ENCODE assay signal across 15 mouse cellular contexts in the genomic region with DNA sequence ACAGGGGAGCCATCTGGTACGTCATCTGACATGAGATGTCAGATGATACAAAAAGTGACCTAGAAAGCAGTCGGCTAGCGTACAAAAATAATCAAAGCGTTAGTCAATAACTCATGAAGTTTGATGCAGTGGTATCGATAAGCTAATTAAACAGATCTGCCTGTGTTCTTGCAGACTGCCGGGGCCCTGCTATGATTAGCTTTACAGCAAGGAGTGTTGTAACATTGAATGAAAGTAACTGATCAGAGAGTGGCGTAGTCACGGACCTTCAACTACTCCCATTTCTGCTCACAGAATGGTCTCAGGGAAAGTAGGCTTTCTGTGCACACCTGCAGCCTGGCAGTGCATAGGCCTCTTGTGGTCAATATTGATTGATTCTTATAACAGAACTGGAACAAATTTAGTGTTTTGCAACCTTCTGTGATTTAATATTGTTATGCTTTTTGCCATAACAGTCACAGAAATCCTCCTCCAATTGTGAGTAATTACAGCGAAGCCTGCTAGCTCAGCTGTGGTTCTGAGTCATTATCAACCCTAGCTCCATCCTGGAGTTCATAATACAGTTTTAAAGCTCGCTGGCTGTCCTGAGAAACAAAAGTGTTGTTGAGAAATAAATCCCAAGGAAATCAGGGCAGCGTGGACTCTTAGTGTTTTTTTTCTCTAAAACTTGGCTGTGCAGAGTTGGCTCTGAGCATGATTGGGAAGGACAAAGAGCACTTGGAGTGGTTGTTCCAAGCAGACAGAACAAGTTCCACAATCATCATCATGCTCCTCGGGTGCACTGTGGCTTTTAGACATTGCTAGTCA. TPM values are rescaled to one million over a fixed set of nuclear protein-coding genes. Genes with fewer than 3 reads are reported as not detected.
A peak's percentile ranks its signal among the peaks of the same experiment; 100 is the strongest.
DNase-seq lines count a peak whose midpoint lies in the region; ATAC-seq and TF ChIP-seq lines count a peak whose summit lies in the region.
"Had no signal": no experiment of that assay in that cellular context is flagged by ENCODE, and none has a peak within 500 bp of the region (broad histone marks: within the 10 kb centered on the region; RNA-seq: fewer than 3 reads in every experiment).

No protein-coding gene starts in this region.

- no peak overlapping the region for H3K9ac ChIP-seq in forebrain, postnatal 0 days
- H3K9ac ChIP-seq: liver, embryonic 15.5 days; neural tube, embryonic 12.5 days; stomach, embryonic 15.5 days had no signal

- no peaks in the 10 kb centered on the region for H3K27me3 ChIP-seq in forebrain, postnatal 0 days (ENCODE audit: insufficient read depth, low read length)
- H3K27me3 ChIP-seq: CH12.LX; liver, embryonic 15.5 days; neural tube, embryonic 12.5 days; stomach, embryonic 15.5 days had no signal

- no peak for TF ChIP-seq CTCF in forebrain, postnatal 0 days (IDR thresholded peaks at IDR 0.05; ENCODE audit: low read depth)

- peak; percentile 25; the same call in 1 of the 2 replicates for ATAC-seq in forebrain, postnatal 0 days
- ATAC-seq in monocyte, adult 5-6 weeks (replicated peaks; ENCODE audit: insufficient number of reproducible peaks, low FRiP score, low TSS enrichment, poor library complexity, severe bottlenecking) = no peak

- 48% methylated on average over 12 of the region's 12 CpGs for WGBS in forebrain, postnatal 0 days

- peaks cover 16% of the 10 kb centered on the region; the same call in 1 of the 2 replicates for H3K36me3 ChIP-seq in forebrain, postnatal 0 days (ENCODE audit: insufficient read depth)

- H3K27ac ChIP-seq in forebrain, postnatal 0 days (ENCODE audit: low read depth, low read length) = peak overlapping the region; percentile 4; the same call in 1 of the 2 replicates
- H3K27ac ChIP-seq: kidney, postnatal 0 days; liver, embryonic 15.5 days; neural tube, embryonic 12.5 days; stomach, embryonic 15.5 days had no signal

- no peak overlapping the region for H3K4me3 ChIP-seq in forebrain, postnatal 0 days (ENCODE audit: low read depth, low read length)
- H3K4me3 ChIP-seq: liver, embryonic 15.5 days; neural tube, embryonic 12.5 days; stomach, embryonic 15.5 days had no signal

- H3K4me1 ChIP-seq in forebrain, postnatal 0 days (ENCODE audit: insufficient read depth) = 0 out of 2 replicates have a peak, but pooled peaks cover 3% of the 10 kb centered on the region
- H3K4me1 ChIP-seq: liver, embryonic 15.5 days; neural tube, embryonic 12.5 days; stomach, embryonic 15.5 days had no signal

- no peak overlapping the region for H3K4me2 ChIP-seq in forebrain, postnatal 0 days (ENCODE audit: low read depth)
- H3K4me2 ChIP-seq: liver, embryonic 15.5 days; neural tube, embryonic 12.5 days; stomach, embryonic 15.5 days had no signal

- DNase-seq in gastrocnemius, postnatal 25 days = peak; percentile 19
- DNase-seq in gastrocnemius, adult 8-10 months (ENCODE audit: low spot score in 2 of 2) = no peak
- peak; percentile 20 for DNase-seq in layer of hippocampus, adult 9-10 months (ENCODE audit: low spot score)
- no peak for DNase-seq in layer of hippocampus, postnatal 25 days (ENCODE audit: extremely low spot score in 1 of 2, low spot score in 1 of 2)
- peak; percentile 86 for DNase-seq in adipocyte (ENCODE audit: low spot score)
- DNase-seq in forebrain, postnatal 0 days = peak; percentile 23
- DNase-seq: cerebellum, adult 9-10 months; right cerebral cortex, postnatal 14 days; thymus, postnatal 4 days had no signal

- H3K9me3 ChIP-seq in forebrain, postnatal 0 days (ENCODE audit: low read length) = no peaks in the 10 kb centered on the region
- H3K9me3 ChIP-seq: liver, embryonic 15.5 days; neural tube, embryonic 12.5 days; stomach, embryonic 15.5 days had no signal

RNA-seq across cellular contexts. Expression of a gene that starts 40.0 kb away (rescaled TPM):
- total RNA-seq in gastrocnemius, postnatal 25 days (2021) = 10 to 100 TPM; 18.4 to 19.3 TPM
- total RNA-seq in gastrocnemius, adult 8-10 months (2022) = 10 to 100 TPM; 23.8 to 25.9 (median 24.7) TPM
- 10 to 100 TPM; 51.4 to 57.4 TPM for total RNA-seq in layer of hippocampus, postnatal 25 days (2021)
- total RNA-seq in forebrain, postnatal 0 days (2014; rRNA removed) = 24.7 and 25.8 TPM in 2 replicates
- polyA plus RNA-seq in forebrain, postnatal 0 days (2015; fragmentation: Nextera tagmentation; extraction: Ambion mirVana) = 16.8 and 25.2 TPM in 2 replicates
- 89.3 to 127 TPM (median 95.5 TPM) in 3 replicates for total RNA-seq in monocyte, adult 5-6 weeks (2017)

Comparison
In these comparisons a context has a peak if more than half of its experiments do, and no peak if none do; other contexts are left out.
1. DNase-seq: peak in gastrocnemius, postnatal 25 days (single experiment), layer of hippocampus, adult 9-10 months (single experiment), adipocyte (single experiment) and forebrain, postnatal 0 days (single experiment); none in gastrocnemius, adult 8-10 months (0 of 2) and layer of hippocampus, postnatal 25 days (0 of 2).